Mouse (Mus musculus) gastrocnemius, adult 8-10 months (tissue): ENCODE results near the gene Hist1h4c. TPM values are rescaled to one million over a fixed set of nuclear protein-coding genes. Genes with fewer than 3 reads are reported as not detected.
A peak's percentile ranks its signal among the peaks of the same experiment; 100 is the strongest.
"Not testable (repeated sequence)": the region's sequence is repeated elsewhere in the genome, so short reads cannot be mapped to it uniquely, and the experiment has no call there.

Experiments used
- DNase-seq, 2 experiments: peaks; one replicate each; pipeline ENCODE4 v3.0.0; 2022; ENCODE audit warnings: low spot score in 2 of 2
- total RNA-seq, 4 experiments: library from RNA; stranded (reverse); gene quantifications; 2 replicates each; pipeline ENCODE4 v1.2.4; 2022

Hist1h4c gene
- total RNA-seq, 4 experiments from 2014 or later = 66.4 to 87.5 (median 79.3) TPM

DNA sequence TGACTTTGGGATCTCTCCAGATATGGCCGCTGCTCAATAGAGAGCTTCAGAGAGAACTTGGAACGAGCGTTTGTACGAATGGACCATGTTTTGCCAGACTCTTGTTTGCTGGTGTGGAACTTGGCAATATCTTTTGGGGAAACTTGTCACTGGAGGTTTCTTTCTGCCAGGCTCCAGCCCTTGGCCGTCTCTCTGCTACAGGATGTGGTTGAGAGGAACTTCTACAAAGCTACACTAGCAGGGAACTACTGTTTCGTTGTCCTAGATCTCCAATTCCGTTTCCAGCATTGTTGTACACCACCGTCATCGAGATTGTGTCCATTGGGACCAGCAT, 30.9 kb upstream of the Hist1h4c start:
- DNase-seq = no peak

DNA sequence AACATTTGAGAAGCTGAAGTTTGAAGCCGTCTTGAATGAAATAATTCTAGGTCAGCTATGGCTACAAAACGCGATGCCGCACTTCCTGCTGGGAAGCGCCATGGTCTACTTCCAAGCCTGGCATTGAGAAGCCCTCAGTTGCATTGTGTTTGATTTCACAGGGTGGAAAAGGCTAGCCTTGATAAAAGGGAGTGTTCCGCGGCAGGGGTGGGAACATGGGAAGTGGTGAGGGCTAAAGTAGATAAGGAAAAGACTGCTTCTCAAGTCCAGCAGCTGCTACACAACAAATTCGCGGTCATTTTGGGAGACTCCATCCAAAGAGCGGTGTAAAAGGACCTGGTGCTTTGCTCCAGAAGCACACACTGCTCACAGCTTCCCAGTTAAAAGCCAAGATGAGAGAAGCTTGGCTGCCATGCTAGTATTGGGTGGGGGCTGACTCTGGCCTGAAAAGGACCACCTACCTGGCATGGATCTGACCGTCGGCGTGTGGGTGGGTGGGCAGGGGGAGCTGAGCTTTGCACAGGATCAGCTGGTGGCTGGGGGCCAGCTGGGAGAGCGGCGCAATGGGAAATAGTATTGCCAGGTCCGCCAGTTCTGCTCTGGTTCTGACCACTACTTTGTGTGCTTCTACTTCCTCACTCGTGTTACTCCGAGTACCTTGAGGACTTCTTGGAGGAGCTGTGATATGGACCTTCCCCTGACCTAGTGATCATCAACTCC, 30.4 kb upstream of the Hist1h4c start:
- DNase-seq = no peak

DNA sequence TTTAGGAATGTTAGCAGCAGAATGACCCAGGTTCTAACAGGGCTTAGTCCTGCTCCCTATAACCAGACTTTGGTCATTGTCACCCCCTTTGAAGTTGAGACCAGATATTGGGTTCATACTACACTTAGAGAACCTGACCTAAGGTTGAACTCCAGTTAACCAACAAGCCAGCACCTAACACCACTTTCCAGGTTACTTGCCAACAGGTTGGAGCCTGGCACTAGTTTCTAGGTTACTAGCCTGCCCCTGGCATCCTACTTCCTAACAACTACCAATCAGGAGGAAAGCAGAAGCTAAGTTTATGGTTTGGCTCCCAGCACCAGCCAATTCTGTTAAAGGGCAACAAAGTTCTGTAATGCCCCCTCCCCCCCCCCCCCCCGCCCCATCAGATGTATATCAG, 27.0 kb upstream of the Hist1h4c start:
- DNase-seq = no peak

DNA sequence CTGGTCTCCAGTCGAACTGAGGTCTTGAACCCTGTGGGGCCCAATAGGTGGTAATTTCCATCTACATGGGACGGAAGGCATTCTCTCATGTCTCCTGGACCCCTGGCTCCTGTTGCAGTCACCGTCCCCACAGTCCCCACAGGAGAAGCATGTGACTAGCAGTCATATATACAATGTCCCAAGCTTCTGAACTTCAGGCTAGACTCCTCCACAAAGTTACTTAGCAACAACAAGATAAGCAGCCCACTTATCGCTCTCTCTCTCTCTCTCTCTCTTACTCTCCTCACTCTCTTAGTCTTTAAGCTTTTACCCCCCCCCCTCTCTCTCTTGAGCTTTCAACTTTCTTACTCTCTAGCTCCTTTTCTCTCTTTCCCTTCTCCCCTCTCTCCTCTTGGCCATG, 26.0 kb upstream of the Hist1h4c start:
- no peak for DNase-seq

DNA sequence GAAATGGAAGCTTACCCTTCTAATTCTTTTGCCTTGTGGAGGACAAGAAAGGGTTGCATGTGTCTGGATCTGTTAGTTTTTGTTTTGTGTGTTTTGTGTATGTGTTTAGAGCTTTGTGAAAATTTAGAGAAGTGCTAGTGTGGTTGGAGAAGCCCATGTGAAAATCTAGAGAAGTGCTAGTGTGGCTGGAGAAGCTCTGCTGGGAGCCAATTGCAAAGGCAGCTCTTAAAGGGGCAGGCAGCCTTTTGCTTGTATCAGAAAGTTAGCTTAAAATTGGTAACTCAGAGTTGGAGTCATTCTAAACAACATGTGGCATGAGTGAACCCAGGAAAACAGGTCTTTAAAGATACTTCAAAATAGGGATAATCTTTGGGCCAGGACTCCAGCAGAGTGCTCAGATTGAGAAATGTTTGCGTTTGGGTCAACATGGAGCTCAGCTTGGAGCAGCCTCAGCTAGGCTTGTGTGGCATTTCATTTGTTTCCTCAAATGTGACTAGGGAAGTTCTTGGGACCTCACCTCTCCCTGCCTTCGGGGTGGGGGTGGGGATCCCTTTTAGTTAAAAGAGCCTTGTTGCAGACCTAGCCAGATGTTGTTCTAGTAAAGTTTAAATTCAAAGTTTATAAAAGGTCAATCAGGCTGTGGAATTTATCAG, 19.5 kb upstream of the Hist1h4c start:
- DNase-seq = not testable (repeated sequence)

DNA sequence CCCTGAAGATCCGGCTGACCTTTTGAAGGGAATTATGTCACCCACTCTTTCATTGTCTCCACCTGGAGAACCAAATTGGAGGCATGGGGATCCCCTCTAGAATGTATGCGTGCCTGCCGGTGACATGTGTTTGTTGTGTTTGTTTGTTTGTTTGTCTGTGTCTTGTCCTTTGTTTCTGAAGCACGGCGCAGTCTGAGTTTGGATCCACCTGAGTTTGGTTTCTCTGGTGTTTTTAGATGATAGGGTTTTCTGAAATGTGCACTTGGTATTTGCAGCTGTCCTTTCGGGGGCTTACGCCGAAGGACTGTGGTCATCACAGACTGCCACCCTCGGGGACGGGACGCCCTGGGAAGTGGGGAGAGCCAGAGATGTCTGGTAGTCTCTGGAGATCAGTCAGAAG, 18.9 kb upstream of the Hist1h4c start:
- DNase-seq = no peak

DNA sequence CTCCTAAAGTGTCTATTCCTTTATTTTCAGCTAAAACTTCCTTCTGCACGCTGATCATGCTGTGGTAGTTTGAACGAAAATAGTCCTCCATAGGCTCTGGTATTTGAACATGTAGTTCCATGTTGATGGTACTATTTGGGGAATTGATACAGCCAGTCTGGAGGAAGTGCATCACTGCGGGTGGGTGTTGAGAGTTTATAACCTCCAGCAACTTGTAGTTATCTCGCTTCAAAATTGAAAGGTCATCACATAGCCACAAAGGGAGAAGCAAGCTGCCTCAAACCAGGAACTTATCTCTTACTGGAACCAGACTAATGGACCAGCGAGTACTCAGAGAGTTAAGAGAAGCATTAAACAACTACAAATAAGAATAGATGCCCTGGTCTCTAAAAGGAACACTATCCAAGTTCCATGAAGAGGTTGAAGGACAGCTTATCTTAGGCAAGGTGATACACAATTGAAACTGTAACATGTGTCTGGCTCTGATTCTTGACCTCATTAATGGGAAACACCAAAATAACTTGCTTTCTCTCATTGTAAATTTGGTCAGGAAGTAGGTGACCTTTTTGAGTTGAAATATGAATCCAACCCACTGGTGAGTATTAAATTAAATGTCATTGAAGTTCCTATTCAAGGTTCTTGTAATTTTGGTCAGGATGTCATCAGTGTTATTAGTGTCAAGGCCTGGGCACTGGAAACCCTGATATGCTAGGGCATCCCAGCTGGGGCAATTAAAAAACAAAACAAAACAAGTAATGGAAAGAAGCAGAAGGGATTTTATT, 18.2 kb upstream of the Hist1h4c start:
- no peak for DNase-seq

DNA sequence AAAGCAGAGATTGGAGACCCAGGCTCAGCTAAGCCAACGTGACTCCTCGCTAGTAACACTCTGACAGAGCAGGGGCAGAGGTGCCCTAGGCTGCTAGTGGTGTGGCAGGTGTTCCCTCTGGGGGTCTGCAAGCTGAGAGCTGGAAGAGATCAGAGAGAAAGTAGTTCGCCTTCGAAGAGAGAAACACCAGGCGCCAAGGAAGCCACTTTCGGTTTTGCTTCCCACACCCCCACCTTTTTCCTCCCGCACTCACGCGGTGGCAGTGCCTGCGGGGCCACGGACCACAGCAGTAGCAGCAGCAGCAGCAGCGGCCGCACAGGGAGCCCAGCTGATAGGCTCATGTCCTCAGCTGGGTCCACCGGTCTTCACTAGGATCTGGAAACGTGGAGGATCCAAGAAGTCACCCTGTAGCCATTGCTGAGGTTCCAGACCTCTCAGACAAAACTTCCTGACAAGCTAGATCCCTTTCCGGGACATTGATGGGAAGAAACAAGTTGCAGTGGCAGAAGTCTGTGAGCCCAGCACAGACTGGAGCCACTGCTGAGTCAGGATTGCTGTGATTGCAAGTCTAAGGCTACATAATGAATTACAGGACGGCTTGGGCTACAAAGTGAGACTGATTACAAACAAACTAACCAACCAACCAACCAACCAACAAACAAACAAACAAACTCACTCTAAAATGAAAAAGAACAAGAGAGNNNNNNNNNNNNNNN, 12.3 kb upstream of the Hist1h4c start, which contains the start of gene Hfe:
Gene Hfe, minus strand, starts transcription at position 481 of the 716 bp plus-strand sequence.
- peak; percentile 48 to 61 for DNase-seq

DNA sequence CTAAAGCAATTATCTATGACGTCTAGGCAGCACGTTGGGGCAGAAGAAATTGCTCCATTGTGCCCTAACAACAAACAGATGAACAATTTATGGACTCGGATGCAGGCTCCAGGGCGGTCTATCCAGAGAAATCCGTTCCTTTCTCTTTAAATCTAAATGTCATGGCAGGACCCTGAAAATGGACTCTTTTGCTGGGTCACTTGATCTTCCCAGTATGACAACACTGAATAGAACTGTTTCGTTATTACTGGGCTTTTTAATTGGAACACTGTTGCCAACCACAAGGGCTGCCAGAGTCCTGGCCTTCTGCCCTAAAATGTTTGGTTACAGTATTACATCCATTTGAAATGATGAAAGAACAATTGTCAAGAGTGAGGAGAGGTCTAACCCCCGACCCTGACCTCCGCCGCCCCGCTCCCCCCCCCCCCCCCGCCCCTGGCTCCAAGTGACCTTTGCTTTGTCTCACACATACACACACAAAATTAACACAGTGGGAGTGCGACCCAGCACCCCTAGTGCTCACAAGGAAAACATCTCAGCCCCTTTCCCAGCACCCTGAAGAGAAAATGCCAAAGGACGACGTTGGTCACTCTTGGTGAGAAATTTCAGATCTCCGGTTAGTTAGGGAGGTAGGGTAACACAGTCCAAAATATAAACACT, 11.6 kb upstream of the Hist1h4c start:
- no peak for DNase-seq

DNA sequence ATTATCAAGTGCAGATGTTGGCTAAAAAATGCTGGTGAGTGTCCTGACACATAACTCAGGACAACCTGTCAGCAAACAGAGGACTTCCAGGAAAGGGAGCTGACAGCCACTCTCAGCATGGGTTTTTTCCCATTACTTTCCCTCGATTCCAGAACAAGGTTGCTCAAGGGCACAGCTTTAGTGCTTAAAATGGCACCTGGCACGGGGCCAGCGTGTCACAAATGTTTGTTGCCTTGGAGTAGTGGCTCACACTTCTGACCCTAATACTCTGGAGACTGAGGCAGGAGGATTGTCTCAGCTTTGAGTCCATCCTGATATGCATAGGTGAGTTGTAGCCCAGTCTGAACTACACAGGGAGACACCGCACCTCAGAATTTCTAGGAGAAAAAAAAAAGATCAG, 10.4 kb upstream of the Hist1h4c start:
- DNase-seq = no peak

DNA sequence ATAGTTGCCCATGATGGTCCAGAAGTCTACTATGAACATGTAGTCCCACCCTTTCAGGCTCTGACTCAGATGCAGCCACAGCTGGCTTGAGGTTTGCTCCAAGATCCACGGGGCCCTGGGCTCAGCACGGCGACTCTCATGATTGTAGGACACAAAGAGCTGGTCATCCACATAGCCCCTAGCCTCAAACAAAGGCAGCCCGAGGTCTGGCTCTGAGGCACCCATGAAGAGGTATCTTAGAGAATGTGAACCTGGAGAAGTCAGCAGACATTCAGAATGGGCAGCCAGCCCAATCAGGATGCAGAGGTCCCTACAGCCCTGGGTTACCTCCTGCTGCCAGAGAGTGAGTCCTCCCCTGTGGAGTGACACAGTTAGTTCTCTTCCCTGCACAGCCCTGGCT, 9.8 kb upstream of the Hist1h4c start:
- no peak for DNase-seq

DNA sequence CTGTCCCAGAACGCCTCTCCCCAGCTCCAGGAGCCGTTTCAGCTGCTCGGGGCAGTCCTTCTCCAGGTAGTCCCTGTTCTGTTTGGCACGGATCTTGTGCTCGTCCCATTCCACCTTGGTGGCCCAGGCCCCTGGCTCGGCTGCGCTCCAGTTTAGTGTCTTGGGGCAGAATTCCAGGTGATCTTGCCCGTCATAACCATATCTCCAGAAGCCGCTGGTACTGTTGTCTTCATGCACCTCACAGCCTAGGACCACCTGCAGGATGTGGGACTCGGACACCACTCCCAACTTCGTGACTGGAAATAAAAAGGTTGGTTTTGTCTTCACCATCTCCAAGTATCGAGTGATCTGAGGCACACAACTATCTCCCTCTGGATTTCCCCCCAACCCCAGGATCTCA, 8.5 kb upstream of the Hist1h4c start:
- no peak for DNase-seq

DNA sequence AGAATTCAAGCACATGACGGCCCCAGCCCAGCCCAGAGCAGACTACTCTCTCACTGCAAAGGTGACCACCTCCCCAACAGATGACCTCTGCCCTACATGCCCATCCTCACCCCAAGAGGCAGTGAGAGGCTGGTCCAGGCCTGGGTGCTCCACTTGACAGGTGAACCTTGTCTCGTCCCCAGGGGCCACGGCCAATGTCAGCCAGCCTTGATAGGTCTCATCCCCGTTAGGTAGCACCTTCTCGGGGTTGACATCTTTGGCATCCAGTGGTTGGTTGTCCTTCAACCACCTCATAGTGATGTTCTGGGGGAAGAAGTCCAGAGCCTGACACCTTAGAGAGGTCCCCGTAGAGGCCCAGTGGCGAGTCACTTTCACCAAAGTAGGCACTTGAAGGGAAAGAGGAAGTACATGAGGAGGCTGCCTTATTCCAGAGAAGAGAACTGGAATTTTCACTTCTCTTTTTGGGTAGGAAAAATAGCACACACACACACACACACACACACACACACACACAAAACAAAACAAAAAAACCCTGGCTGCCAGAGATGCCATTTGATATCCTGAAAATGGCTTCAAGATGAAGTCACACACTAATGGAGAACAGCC, 7.6 kb upstream of the Hist1h4c start:
- no peak for DNase-seq

DNA sequence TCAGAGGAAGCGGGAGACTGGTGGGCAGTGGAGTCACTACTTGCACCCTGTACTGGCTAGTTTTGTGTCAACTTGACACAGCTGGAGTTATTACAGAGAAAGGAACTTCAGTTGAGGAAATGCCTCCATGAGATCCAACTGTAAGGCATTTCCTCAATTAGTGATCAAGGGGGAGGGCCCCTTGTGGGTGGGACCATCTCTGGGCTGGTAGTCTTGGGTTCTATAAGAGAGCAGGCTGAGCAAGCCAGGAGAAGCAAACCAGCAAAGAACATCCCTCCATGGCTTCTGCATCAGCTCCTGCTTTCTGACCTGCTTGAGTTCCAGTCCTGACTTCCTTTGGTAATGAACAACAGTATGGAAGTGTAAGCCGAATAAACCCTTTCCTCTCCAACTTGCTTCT, 4.5 kb upstream of the Hist1h4c start:
- not testable (repeated sequence) for DNase-seq

DNA sequence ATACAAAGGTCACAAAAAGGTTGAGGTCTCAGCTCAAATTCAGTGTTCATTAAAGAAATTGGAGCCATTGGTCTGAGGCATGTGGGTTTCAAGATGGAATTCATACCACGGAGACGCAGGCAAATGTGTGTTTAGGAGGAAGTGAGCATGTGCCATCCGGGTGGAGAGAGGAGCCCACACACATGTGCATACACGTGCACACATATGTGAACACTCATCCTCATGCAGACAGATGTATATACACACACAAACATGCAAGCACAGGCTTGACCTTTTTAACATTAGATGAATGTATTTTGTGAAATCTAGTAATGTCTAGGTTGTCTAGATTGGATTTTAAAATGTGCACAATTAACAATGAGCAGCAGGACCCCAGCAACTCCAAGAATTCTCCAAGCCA, 4.0 kb upstream of the Hist1h4c start:
- DNase-seq = no peak

DNA sequence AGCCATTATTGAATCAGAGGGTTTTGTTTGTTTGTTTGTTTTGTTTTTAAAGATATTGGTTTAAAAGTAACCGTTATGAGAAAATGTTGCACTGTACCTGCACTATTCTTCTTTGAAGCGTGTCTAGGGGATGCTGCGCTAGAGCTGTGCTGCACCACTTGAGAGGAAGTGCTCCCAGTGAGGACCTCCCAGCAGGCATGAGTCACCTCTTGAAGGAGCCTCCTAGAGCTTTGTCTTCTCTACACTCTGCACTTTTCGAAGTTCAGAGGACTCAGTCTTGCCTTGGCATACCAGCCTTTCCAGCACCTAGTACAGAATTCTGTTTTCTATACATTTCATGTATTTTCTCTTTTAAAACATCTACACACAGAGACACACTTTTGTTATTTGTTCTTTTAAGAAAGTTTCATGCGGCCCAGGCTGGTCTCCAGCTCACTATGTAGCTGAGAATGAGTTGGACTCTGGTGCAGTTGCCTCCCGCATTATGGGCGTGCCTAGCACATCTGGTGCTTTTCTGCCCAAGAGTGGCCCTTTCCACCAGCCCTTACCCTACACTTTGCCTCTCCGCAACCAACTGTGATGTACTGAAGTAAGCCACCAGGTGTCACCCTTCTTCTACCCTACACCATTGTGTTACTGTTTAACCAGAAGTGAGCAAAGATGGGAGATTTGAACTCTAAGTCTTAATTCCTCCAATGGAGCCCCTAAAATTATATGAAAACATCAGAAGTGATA, 2.7 kb upstream of the Hist1h4c start:
- DNase-seq = peak; percentile 41 to 52

DNA sequence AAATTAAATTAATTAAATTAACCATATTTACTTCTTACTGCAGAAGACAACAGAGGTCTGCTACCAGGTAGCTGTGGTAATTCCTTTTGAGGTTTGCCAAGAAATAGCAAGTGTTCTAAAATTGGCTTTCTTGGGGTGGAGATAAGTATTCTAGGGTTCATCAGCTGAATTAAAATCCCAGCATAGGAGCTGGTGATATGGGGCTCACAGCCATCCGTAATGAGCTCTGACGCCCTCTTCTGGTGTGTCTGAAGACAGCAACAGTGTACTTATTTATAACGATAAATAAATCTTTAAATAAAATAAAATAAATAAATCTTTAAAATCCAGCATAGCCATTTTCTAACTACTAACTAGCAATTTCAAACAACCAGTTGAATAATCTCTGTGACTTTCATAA, 1.5 kb upstream of the Hist1h4c start:
- no peak for DNase-seq

DNA sequence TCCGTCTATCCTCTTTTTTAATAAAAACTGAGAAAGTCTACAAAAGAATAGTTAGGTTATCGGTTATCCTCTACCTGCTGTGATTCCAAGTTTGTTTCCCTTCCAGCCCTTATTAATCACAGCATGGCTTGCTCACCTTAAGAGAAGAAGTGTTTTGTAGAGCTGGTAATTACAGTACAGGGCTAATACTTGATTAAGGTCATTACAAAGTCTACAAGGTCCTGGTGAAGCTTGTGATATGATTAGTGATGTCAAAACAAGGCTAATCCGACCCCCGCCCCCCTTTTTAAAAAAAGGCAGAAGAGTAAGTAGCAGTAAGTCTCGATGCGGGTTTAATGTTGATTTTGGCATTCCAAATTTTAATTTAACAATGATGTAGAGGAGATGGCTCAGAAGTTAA, 742 bp upstream of the Hist1h4c start:
- DNase-seq = no peak

DNA sequence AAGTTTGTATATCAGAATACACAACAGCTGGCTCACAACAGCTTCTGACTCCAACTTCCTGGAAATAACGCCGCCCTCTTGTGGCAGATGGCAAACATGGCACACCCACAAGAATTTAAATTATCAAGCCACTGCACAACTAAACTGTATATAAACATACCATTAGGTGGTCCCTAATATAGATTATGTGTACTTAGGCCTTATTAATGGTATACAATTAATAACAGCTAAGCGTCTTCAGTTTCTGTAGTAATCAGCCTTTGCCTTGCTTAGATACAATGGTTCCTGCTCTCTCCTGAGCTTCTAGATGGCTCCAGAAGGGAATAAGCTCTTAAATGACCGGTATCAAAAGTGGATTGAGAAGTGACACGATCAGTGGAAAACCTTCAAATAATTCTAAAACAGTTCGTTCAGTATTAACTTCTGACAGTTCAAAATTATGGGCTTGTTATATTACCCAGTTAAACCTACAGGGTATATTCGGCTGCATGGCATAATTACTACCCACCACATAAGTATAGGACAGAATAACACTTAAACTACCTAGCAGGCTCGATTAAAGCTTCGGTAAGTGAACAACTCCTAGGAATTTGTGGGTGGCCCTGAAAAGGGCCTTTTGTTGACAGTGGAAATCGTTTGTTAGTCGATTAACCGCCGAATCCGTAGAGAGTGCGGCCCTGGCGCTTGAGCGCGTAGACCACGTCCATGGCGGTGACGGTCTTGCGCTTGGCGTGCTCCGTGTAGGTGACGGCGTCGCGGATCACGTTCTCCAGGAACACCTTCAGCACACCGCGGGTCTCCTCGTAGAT, 559 bp downstream of the Hist1h4c start:
- DNase-seq = no peak
